Mouse (Mus musculus) erythroblast, embryonic 14.5 days (primary cell): ENCODE measurements around the gene Cdc42.

Experiments used
- GATA1 ChIP-seq: IDR thresholded peaks from 2 replicates; pipeline ENCODE4 v1.6.1; 2012; ENCODE audit warnings: low read length, inconsistent platforms, mixed read lengths
- TAL1 ChIP-seq: IDR thresholded peaks from 3 replicates; pipeline ENCODE4 v1.6.1; 2012; ENCODE audit warnings: low read length, inconsistent platforms, mixed read lengths

- TF ChIP-seq GATA1, result no peak
- TF ChIP-seq TAL1, result no peak
These were observed 71.5 kb downstream of the Cdc42 start for GRCm38 (mm10) chr4:137285876-137286661.
